Mouse (Mus musculus): ENCODE measurements around the gene Krt4.

The Krt4 gene

DNA sequence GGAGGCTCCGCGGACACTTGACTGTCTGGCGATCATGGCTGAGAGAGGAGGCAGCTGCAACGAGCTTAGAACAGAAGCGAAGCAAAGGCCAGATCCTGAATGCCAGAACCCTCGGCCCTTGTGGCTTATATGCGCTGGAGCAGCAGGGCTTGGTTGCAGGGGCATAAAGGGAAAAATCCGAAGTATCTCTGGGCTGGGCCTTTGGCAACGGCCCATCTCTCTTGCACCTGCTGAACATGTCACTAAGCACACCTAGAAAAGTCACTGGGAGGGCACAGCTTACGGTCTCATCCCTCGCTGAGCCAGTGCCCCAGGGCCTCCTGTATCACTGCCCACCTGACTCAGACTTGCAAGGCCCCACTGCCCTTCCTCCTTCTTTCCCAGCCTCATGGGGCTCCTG lies at the start of gene Krt4:
Gene Krt4, minus strand, starts transcription at position 101 of the 400 bp plus-strand sequence.
- DNase-seq = no peak

GRCm38 (mm10) chr15:101973414-101974077 lies 49.0 kb upstream of the Krt4 start:
- DNase-seq = peak; percentile 96

GRCm38 (mm10) chr15:101970536-101970935 lies 46.0 kb upstream of the Krt4 start:
- peak; percentile 77 for DNase-seq

- DNase-seq = peak; percentile 66
These were observed 42.3 kb upstream of the Krt4 start for GRCm38 (mm10) chr15:101966808-101967207.

GRCm38 (mm10) chr15:101958891-101959290 lies 34.4 kb upstream of the Krt4 start:
- no peak for DNase-seq

GRCm38 (mm10) chr15:101954187-101954586 lies 29.7 kb upstream of the Krt4 start, which contains the start of gene Krt78:
Gene Krt78 (minus strand): TSS chr15:101954287.
- DNase-seq = no peak

DNA sequence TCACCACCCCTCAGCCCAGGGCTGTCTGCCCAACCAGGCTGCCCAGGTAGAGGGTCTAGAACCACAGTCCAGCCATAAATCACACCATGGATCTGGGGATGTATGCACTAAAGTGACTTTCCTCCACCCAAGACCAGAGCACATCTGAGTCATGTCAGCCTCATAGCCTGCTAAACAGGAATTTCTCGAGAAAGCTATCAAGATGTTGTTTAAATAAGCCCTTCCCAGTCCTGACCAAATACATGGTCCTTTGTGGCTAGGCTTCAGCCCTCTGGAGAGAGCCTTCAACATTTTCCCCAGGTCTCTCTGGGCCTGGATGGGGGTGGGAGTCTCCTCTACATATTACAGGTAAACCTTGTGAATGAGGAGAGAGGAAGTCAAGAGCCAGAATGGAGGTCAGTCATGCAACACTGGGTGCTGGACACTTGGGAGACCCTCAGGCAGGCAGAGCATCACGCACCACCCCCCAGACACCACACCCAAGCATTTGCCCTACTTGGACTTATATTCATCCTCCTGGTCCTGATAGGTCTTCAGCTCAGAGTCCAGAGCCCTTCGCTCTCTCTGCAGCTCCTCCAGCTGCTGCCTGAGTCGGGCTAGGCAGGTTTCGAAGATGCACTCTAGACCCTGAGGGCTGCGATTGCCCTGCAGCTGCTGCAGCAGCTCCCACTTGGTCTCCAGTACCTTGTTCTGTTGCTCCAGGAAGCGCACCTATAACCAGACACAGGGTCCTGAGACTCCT lies 28.4 kb upstream of the Krt4 start:
- DNase-seq = no peak

DNA sequence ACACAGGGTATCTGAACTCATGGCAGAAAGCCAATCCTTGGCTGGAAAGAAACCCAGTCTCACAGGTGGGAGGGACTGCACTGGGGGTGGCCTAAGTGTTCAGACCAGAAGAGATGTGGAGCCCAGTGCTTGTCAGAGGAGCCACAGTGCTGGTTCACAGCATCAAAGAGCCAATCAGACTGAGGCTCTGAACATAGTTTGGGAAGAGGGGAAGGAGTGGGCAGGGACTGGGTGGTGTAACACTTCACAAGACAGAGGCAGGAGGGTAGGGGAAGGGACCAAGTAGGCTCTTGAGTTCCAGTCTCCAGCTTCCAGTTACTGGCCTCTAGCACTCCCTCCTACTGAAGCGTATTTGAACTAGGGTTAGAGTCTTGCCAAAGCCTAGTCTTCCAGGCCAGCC lies 20.9 kb upstream of the Krt4 start:
- DNase-seq = no peak

DNA sequence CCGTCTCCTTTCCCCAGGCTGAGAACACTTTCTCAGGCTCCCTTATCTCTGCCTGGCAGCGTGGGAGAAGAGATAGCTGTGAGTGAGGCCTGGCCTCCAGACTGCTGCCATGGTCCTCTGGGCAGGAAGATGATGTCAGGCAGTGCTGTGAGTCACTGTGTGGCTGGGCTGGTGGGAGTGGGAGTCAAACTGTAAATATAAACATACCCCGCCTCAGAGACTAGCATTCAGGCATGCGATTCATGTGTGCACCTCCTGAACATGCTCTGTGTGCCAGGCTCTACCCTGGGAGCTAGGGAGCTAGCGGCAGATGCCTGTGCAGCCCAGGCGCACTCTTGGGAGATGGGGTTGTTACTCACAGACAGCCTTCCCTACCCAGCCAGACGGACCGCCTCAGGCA lies 17.4 kb upstream of the Krt4 start:
- peak; percentile 19 for DNase-seq

DNA sequence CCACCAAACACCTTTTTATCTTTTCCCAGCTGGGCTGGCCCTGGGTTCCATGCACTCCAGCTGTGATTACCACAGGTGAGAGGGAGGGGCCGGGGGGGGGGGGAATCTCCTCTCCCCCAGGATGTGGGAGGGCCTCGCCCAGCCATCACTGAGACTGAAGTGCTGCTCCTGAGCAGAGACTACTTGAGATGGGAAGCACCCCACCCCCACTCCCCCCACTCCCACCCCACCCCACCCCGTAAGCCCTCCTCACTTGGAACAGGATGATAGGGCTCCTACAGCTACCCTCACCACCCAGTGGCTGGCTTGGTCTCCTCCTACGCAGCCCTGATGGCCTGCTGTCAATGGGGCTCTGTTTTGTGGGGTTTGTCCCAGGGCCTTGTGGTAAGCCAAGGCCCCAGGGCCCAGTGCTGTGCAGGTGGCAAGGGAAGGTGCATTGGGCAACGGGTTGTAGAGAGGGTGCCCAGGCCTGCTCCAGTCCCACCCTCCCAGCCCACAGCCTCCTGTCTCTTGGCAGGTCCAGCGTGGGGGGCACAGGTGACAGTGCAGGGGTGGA lies 15.8 kb upstream of the Krt4 start, which contains the start of gene Krt79:
Gene Krt79, minus strand, starts transcription at position 51 of the 556 bp plus-strand sequence.
- DNase-seq = no peak

DNA sequence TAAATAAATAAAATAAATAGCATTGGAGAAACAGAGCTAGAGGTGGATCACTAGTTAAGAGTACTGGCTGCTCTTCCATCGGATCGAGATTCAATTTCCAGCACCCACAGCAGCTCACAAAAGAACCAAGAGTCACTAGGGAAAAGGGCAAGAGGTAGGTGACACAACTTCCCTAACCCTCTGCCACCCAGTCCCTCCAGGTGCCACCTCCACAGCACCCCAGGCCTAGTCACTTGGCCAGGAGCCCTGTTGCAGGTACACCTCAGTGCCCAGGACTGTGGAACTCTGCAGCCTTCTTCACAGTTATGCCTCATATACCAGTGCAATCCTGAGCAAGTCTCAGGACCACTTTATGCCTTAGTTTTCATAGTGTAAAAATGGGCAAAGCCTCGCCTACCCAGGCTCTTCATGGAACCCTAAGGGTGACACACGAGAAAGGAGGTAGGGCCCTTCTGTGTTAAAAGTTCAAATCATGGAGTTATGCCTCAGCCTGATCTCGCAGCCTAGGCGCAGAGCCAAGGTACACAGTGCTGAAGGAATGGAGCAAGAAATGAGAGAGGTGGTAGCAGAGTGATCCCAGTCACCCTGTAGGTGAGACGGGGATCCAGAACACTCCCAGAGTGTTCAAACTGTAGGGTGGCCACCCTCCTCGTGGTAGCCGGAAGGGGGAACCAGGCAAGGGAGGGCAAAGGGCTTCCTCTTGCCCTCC lies 14.2 kb upstream of the Krt4 start:
- DNase-seq = no peak

- DNase-seq = no peak
These were observed 8.5 kb upstream of the Krt4 start for GRCm38 (mm10) chr15:101933024-101933423.

GRCm38 (mm10) chr15:101929666-101930065 lies 5.1 kb upstream of the Krt4 start:
- DNase-seq = peak; percentile 44

GRCm38 (mm10) chr15:101929087-101929486 lies 4.6 kb upstream of the Krt4 start:
- DNase-seq = no peak

GRCm38 (mm10) chr15:101927340-101928080 lies 3.0 kb upstream of the Krt4 start:
- DNase-seq = no peak

DNA sequence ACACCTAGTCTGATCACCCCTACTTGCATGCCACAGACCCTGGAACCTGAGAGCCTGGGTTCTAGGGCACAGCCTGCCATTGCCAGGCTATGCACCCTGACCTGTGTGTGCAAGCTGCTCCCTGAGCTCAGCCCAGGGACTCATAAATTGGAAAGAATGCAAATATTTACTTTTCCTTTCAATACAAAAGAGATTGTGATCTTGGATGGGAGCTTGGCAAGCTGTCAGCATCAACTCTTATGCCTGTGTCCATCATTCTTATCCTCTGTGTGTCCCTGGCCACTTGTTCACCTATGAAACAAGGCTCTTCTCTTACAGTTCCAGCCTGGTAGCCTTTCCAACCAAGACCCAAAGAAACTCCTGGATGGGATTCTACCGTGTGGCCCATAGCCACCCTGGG lies 506 bp upstream of the Krt4 start:
- DNase-seq = no peak

DNA sequence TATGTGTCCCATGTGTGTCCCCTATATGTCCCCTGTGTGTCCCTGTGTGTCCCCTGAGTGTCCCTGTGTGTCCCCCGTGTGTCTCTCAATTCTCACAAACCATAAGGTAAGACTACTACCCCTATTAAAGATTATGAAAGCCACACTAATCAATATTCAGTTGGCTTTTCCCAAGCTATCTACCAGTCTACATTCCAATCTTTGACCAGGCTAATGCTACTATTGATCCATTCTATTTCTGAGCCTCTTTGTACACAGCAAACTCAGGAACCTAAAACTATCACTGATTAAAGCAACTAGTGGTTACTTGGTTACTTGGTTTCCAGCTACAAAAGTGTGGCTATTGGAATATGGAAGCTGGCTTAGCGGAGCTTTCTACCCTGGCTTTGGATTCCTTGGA lies 2.2 kb downstream of the Krt4 start:
- no peak for DNase-seq

DNA sequence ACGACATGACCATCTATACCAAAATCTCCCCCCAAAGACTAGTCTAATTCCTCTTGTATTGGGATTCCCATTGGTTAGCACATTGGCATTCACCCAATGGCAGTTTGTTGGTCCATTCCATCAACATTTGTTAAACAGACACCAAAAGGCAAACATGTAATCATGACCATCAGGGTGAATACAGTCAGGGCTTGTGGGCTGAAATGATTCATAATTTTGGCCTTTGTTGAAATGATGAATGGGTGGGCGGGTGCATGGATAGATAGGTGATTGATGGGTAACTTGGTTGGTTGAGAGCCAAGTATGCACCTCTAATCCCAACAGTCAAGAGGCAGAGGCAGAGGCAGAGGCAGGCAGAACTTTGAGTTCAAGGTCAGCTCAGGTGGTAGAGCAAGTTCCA lies 8.5 kb downstream of the Krt4 start:
- no peak for DNase-seq

DNA sequence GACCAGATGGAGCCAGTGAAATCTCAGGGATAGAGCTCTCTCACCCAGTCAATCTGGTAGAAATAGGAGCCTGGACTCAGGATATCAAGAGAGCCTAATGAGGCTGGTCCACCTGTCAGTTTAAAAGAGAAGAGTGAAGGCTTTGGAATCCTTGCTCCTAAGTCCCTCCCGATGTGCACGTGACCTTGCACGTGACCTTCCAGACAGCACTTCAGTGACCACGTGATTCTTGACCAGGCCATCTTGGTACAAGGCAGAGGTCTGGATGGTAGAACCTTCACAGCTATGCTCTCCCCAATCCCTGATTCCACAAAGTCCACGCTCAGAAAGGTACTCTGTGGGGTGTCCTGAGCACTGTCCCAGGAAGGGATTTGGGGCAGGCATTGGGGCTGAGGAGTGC lies 19.7 kb downstream of the Krt4 start:
- no peak for DNase-seq

GRCm38 (mm10) chr15:101902171-101903149 lies 22.1 kb downstream of the Krt4 start:
- DNase-seq = peak; percentile 12

- DNase-seq = no peak
These were observed 29.3 kb downstream of the Krt4 start for GRCm38 (mm10) chr15:101895216-101895615.
